Mouse (Mus musculus): ENCODE data around the gene Gpr82.

GRCm38 (mm10) chrX:13668867-13669266 lies 7.7 kb downstream of the Gpr82 start:
- TF ChIP-seq GATA1 (IDR thresholded peaks at IDR 0.05; ENCODE audit: low read length) (no peak), TAL1 (IDR thresholded peaks at IDR 0.05; ENCODE audit: low read length) (no peak)

Data from erythroblast, embryonic 14.5 days (primary cell).